Mouse (Mus musculus): ENCODE data around the gene Mafg. TPM values are rescaled to one million over a fixed set of nuclear protein-coding genes. Genes with fewer than 3 reads are reported as not detected.

Gene Mafg
- total and polyA plus RNA-seq, 3 experiments = 26.5 to 113 (median 54.0) TPM

- H3K27ac ChIP-seq (ENCODE audit: control insufficient read depth, low read depth, low read length) = peak within 1 kb of the TSS; percentile 92
- peak within 1 kb of the TSS; percentile 99 for H3K9ac ChIP-seq (ENCODE audit: control insufficient read depth, low read depth, low read length, poor library complexity, severe bottlenecking)
- H3K79me2 ChIP-seq (ENCODE audit: control insufficient read depth, insufficient read depth, low read length, poor library complexity) = peaks cover 59% of the 10 kb centered on the region
- H3K27me3 ChIP-seq (ENCODE audit: control insufficient read depth in 1 of 2, insufficient read depth in 2 of 2, low read length in 2 of 2) = no peaks in the 10 kb centered on the region
- DNase-seq (ENCODE audit: low read depth, low spot score) = peak; percentile 99
- H3K4me1 ChIP-seq (ENCODE audit: control insufficient read depth in 1 of 2, insufficient read depth in 2 of 2, low read length in 2 of 2) = peaks cover 5 to 39% of the 10 kb centered on the region in 2 experiments
- no peaks in the 10 kb centered on the region for H3K9me3 ChIP-seq (replicated peaks; ENCODE audit: insufficient read depth, low read length)
- peak within 1 kb of the TSS; percentile 89 to 95 for H3K4me3 ChIP-seq (ENCODE audit: control insufficient read depth in 1 of 2, insufficient read depth in 1 of 2, low read depth in 2 of 2, low read length in 2 of 2)
- H3K36me3 ChIP-seq (ENCODE audit: control insufficient read depth in 1 of 2, insufficient read depth in 2 of 2, low read length in 2 of 2) = peaks cover 39 to 52% of the 10 kb centered on the region in 2 experiments
- TF ChIP-seq BHLHE40 (IDR thresholded peaks at IDR 0.05; ENCODE audit: borderline replicate concordance, low read depth, low read length) (no peak), CTCF (IDR thresholded peaks at IDR 0.05 in 2 of 3, conservative IDR thresholded peaks at IDR 0.05 in 1 of 3; ENCODE audit: control insufficient read depth in 1 of 3, insufficient read depth in 1 of 3, low read depth in 2 of 3, low read length in 3 of 3, poor library complexity in 1 of 3, severe bottlenecking in 1 of 3) (peak in 1 of 3 experiments; percentile 9; a peak in 1 of 6 replicates), MEF2A (IDR thresholded peaks at IDR 0.05; ENCODE audit: extremely low read depth, insufficient replicate concordance, low read depth, low read length, poor library complexity, severe bottlenecking) (0 out of 2 replicates have a peak, but pooled peaks have one; percentile 7), TAL1 (IDR thresholded peaks at IDR 0.05; ENCODE audit: low read length) (no peak), MAZ (IDR thresholded peaks at IDR 0.05; ENCODE audit: low read depth, low read length) (peak; percentile 89; the same call in 1 of the 2 replicates), SIN3A (IDR thresholded peaks at IDR 0.05; ENCODE audit: low read length) (peak; percentile 66), POLR2AphosphoS2 (IDR thresholded peaks at IDR 0.05; ENCODE audit: low read length) (peak; percentile 88), MYC (IDR thresholded peaks at IDR 0.05; ENCODE audit: low read depth, low read length) (no peak; the same call in none of the 2 replicates), TCF12 (IDR thresholded peaks at IDR 0.05; ENCODE audit: low read depth, low read length) (peak; percentile 66; the same call in 1 of the 2 replicates), GABPA (IDR thresholded peaks at IDR 0.05; ENCODE audit: low read depth, low read length) (no peak), HCFC1 (IDR thresholded peaks at IDR 0.05; ENCODE audit: low read depth, low read length) (peak; percentile 89), NRF1 (IDR thresholded peaks at IDR 0.05; ENCODE audit: insufficient read depth, low read depth, low read length, poor library complexity, severe bottlenecking) (peak; percentile 97), ZMIZ1 (IDR thresholded peaks at IDR 0.05; ENCODE audit: low read depth, low read length) (peak; percentile 96), EP300 (IDR thresholded peaks at IDR 0.05; ENCODE audit: low read depth in 1 of 2, low read length in 2 of 2) (peak in 1 of 2 experiments; percentile 62; a peak in 2 of 4 replicates), ZNF384 (IDR thresholded peaks at IDR 0.05; ENCODE audit: low read depth, low read length) (no peak), POLR2AphosphoS5 (IDR thresholded peaks at IDR 0.05; ENCODE audit: borderline replicate concordance, low read depth, low read length) (no peak; the same call in 1 of the 2 replicates), CHD1 (IDR thresholded peaks at IDR 0.05; ENCODE audit: low read depth, low read length) (no peak), MAFK (IDR thresholded peaks at IDR 0.05; ENCODE audit: borderline replicate concordance, low read depth, low read length) (no peak), MYB (IDR thresholded peaks at IDR 0.05; ENCODE audit: low read depth, low read length) (peak; percentile 73), KAT2A (conservative IDR thresholded peaks at IDR 0.05; ENCODE audit: low read depth, low read length) (peak; percentile 81), RAD21 (IDR thresholded peaks at IDR 0.05; ENCODE audit: low read depth, low read length) (no peak), NELFE (IDR thresholded peaks at IDR 0.05; ENCODE audit: low read depth, low read length) (peak; percentile 89), TBP (IDR thresholded peaks at IDR 0.05; ENCODE audit: low read depth, low read length) (peak; percentile 77; the same call in 1 of the 2 replicates), MAX (IDR thresholded peaks at IDR 0.05; ENCODE audit: low read length) (peak; percentile 99), ZKSCAN1 (IDR thresholded peaks at IDR 0.05; ENCODE audit: low read depth, low read length) (no peak), UBTF (IDR thresholded peaks at IDR 0.05; ENCODE audit: borderline replicate concordance, insufficient read depth, low read depth, low read length) (no peak), POLR2A (IDR thresholded peaks at IDR 0.05; ENCODE audit: control insufficient read depth in 1 of 2, insufficient read depth in 1 of 2, low read depth in 1 of 2, low read length in 2 of 2, poor library complexity in 1 of 2) (peak; percentile 91 to 97), CHD2 (IDR thresholded peaks at IDR 0.05; ENCODE audit: low read length) (no peak), E2F4 (IDR thresholded peaks at IDR 0.05; ENCODE audit: borderline replicate concordance, low read depth, low read length) (peak; percentile 88; the same call in 1 of the 2 replicates), USF1 (IDR thresholded peaks at IDR 0.05; ENCODE audit: low read depth, low read length) (peak; percentile 79), USF2 (IDR thresholded peaks at IDR 0.05; ENCODE audit: borderline replicate concordance in 1 of 2, insufficient read depth in 1 of 2, low read depth in 1 of 2, low read length in 2 of 2) (no peak), SMC3 (IDR thresholded peaks at IDR 0.05; ENCODE audit: low read depth, low read length) (no peak), ETS1 (IDR thresholded peaks at IDR 0.05; ENCODE audit: low read depth, low read length) (peak; percentile 76; the same call in 1 of the 2 replicates), ZC3H11A (IDR thresholded peaks at IDR 0.05; ENCODE audit: low read depth, low read length) (no peak), JUND (IDR thresholded peaks at IDR 0.05; ENCODE audit: low read depth, low read length) (no peak)
These were observed 35.0 kb downstream of the Mafg start, which contains the start of the genes Alyref and Anapc11 for GRCm38 (mm10) chr11:120598283-120598989. TSS of gene Alyref (minus strand) at chr11:120598365. TSS of gene Anapc11 (plus strand) at chr11:120598421.
